Mouse (Mus musculus) heart, embryonic 12.5 days (tissue): ENCODE measurements at regions not wholly inside any gene's neighbourhood (a gene's known extent, or its start where the extent isn't known, plus 50 kb on each side); places are given as distances from the start of the nearest gene placed in this dataset.

Experiments
- ATAC-seq: fragments of 200-750 bp; cut with Nextera tagmentation; 2 replicates; pipeline ENCODE4 v1.8.0; 2017; ENCODE audit warnings: moderate TSS enrichment, moderate library complexity; ENCODE audit not compliant: insufficient number of reproducible peaks, low FRiP score
- H3K27ac ChIP-seq: fragments of 300-500 bp; sonication (generic); 2 replicates; pipeline ENCODE4 v1.5.1; 2016; ENCODE audit warnings: mild to moderate bottlenecking, moderate library complexity; ENCODE audit not compliant: poor library complexity, severe bottlenecking
- H3K27me3 ChIP-seq: fragments of 300-500 bp; sonication (generic); replicated peaks from 2 replicates; pipeline ENCODE4 v1.6.1; 2016; ENCODE audit warnings: mild to moderate bottlenecking, moderate library complexity
- H3K36me3 ChIP-seq: fragments of 300-500 bp; sonication (generic); 2 replicates; pipeline ENCODE4 v1.6.1; 2016; ENCODE audit warnings: mild to moderate bottlenecking, moderate library complexity
- H3K4me1 ChIP-seq: fragments of 300-500 bp; sonication (generic); replicated peaks from 2 replicates; pipeline ENCODE4 v1.6.1; 2016; ENCODE audit warnings: mild to moderate bottlenecking
- H3K4me2 ChIP-seq: fragments of 300-500 bp; sonication (generic); 2 replicates; pipeline ENCODE4 v1.6.1; 2016; ENCODE audit warnings: mild to moderate bottlenecking, moderate library complexity
- H3K4me3 ChIP-seq: fragments of 300-500 bp; sonication (generic); 2 replicates; pipeline ENCODE4 v1.5.1; 2016; ENCODE audit warnings: mild to moderate bottlenecking
- H3K9ac ChIP-seq: fragments of 300-500 bp; sonication (generic); 2 replicates; pipeline ENCODE4 v1.6.1; 2016; ENCODE audit warnings: mild to moderate bottlenecking, moderate library complexity
- H3K9me3 ChIP-seq: fragments of 300-500 bp; sonication (generic); replicated peaks from 2 replicates; pipeline ENCODE4 v1.6.1; 2016; ENCODE audit warnings: mild to moderate bottlenecking, moderate library complexity
- WGBS: fragments of 180-500 bp; shearing (Covaris S2); methylation state at CpG from one replicate; pipeline ENCODE4 v1.1.7; 2016; 5-methylcytosine and 5-hydroxymethylcytosine counted together

DNA sequence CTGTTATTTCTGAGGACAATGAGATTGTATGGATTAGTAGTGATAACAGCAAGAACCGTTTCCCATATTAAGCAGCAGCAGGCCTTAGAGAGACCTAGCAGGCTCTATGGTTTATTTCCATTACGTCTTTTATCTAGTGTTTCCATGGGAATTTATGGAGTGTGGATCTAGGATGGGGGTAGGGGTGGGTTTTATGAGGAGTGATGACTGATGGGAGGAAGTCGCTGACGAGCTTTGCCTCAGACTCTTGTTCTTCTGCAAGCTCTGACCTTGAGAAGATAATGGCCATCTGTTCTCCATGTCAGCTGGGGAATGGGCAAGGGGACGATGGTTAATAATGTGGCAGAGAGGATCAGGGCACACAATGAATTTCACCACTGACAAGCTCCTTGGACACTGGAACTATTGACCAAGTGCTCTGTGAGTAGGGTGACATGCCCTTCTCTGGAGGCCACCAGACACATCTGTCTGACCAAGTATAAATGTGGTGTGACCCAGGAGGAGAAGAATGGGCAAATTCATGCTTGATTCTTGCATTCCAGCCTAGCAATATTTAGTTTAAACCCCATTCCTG lies 243.9 kb upstream of the Tnp1 start:
- no peak overlapping the region for H3K9ac ChIP-seq
- H3K4me2 ChIP-seq = no peak overlapping the region
- no peak overlapping the region for H3K4me3 ChIP-seq
- peaks cover 23% of the 10 kb centered on the region for H3K4me1 ChIP-seq
- 0 out of 2 replicates have a peak overlapping the region, but pooled peaks have one; percentile 3 for H3K27ac ChIP-seq
- no peak for ATAC-seq
- no peaks in the 10 kb centered on the region for H3K36me3 ChIP-seq
- 18% methylated on average over 5 of the region's 5 CpGs for WGBS
- H3K27me3 ChIP-seq = no peaks in the 10 kb centered on the region
- no peaks in the 10 kb centered on the region for H3K9me3 ChIP-seq

GRCm38 (mm10) chr1:73257263-73257662 lies 241.6 kb upstream of the Tnp1 start:
- ATAC-seq = no peak
- WGBS = 61% methylated on average over 2 of the region's 2 CpGs
- H3K36me3 ChIP-seq = no peaks in the 10 kb centered on the region
- H3K9me3 ChIP-seq = no peaks in the 10 kb centered on the region
- no peak overlapping the region for H3K9ac ChIP-seq
- peaks cover 23% of the 10 kb centered on the region for H3K4me1 ChIP-seq
- H3K4me2 ChIP-seq = no peak overlapping the region
- no peak overlapping the region for H3K4me3 ChIP-seq
- H3K27ac ChIP-seq = no peak overlapping the region
- no peaks in the 10 kb centered on the region for H3K27me3 ChIP-seq

DNA sequence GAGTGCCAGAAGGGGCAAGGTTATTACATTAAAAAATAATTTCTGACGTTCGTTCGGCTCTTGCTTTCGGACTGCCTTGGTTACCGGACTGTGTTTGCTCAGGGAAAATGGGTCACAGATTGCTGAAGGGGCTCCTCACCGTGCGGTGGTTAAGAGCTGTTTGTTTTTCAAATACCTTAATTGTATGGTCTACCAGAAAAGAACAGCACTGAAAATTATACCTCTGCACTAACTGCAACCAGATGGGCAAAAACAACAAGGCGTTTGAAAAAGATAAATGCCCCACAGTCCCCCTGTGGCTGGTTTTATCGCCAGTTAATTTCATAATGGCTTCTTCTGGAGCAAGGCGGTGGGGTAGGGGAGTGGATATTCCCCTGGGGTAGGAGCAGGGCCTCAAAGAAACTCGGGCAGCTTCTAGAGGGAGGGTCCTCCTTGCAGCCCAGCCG lies 236.2 kb upstream of the Tnp1 start:
- no peaks in the 10 kb centered on the region for H3K9me3 ChIP-seq
- H3K36me3 ChIP-seq = no peaks in the 10 kb centered on the region
- no peak for ATAC-seq
- H3K4me2 ChIP-seq = no peak overlapping the region
- no peak overlapping the region for H3K27ac ChIP-seq
- H3K9ac ChIP-seq = no peak overlapping the region
- H3K4me3 ChIP-seq = no peak overlapping the region
- H3K4me1 ChIP-seq = peaks cover 6% of the 10 kb centered on the region
- WGBS = 69% methylated on average over 12 of the region's 12 CpGs
- no peaks in the 10 kb centered on the region for H3K27me3 ChIP-seq

DNA sequence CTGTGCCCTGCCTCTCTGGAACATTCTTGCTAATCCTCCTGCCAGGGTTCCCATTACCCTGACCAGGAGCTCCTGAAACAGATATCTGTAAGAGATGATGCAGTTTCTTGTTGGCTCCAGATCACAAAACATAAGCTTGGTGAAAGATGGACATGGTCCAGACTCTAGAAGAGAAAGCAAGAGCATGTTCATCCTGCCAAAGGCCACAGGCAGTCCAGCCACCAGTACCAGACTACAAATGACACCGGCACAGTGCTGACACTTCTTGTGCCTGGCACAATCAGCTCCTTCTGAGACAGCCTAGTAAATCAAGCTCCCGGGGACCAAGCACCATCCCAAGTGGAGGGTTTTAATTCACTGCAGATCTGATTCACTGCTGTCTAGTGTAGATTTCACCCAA lies 228.3 kb upstream of the Tnp1 start:
- no peak for ATAC-seq
- Histone ChIP-seq H3K9me3 (no peaks in the 10 kb centered on the region), H3K4me3 (no peak overlapping the region), H3K4me2 (no peak overlapping the region), H3K9ac (no peak overlapping the region), H3K36me3 (no peaks in the 10 kb centered on the region), H3K4me1 (peaks cover 6% of the 10 kb centered on the region; the same call in 1 of the 2 replicates), H3K27ac (no peak overlapping the region), H3K27me3 (no peaks in the 10 kb centered on the region)
- WGBS = 41% methylated on average over 2 of the region's 2 CpGs

DNA sequence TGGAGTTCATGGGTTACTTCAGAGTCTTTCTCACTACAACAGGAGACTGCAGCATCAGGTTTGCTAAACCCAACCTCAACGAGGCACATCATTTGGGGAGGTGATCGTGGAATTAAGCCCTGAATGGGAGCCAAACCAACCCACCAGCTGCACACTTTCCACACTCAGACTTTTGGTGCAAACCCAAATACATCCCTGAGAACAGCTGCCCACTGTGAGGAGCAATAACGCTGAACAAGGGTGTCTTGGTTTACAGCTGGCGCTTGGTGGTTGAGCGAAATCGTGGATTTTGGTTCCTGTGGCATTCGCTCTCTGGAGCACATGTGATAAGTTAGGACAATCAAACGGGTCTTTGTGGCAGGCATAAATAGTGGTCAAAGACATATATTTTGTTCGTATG lies 226.6 kb upstream of the Tnp1 start:
- Histone ChIP-seq H3K4me3 (no peak overlapping the region), H3K27me3 (no peaks in the 10 kb centered on the region), H3K4me1 (peaks cover 7% of the 10 kb centered on the region), H3K9ac (no peak overlapping the region), H3K36me3 (no peaks in the 10 kb centered on the region), H3K27ac (no peak overlapping the region), H3K9me3 (no peaks in the 10 kb centered on the region), H3K4me2 (no peak overlapping the region)
- no peak for ATAC-seq
- WGBS = 87% methylated on average over 9 of the region's 9 CpGs

GRCm38 (mm10) chr1:73236867-73237266 lies 221.2 kb upstream of the Tnp1 start:
- H3K27me3 ChIP-seq = no peaks in the 10 kb centered on the region
- WGBS = 44% methylated on average over 3 of the region's 3 CpGs
- no peak overlapping the region for H3K27ac ChIP-seq
- H3K36me3 ChIP-seq = no peaks in the 10 kb centered on the region
- no peak overlapping the region for H3K4me2 ChIP-seq
- no peak overlapping the region for H3K4me3 ChIP-seq
- no peaks in the 10 kb centered on the region for H3K9me3 ChIP-seq
- ATAC-seq = no peak
- no peak overlapping the region for H3K9ac ChIP-seq
- H3K4me1 ChIP-seq = peaks cover 18% of the 10 kb centered on the region

DNA sequence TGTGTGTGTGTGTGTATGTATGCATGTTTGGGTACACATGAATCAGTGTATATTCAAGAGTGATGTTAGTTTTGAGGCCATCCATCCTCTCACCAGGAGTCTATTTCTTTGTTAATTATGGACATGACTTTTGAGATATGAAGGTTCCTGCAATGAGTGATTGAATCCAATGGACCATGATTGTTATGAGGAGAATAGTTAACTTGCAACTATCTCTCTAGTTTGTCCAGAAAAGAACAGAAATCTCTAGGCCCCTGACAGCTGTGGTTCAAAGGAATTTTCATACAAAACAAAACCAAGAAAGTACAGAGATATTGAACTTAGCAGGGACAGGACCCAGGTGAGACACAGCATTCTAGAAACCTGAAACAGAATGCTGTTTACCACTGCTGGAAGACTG lies 217.9 kb upstream of the Tnp1 start:
- no peak for ATAC-seq
- no peaks in the 10 kb centered on the region for H3K36me3 ChIP-seq
- no peak overlapping the region for H3K4me2 ChIP-seq
- H3K4me3 ChIP-seq = no peak overlapping the region
- H3K27me3 ChIP-seq = no peaks in the 10 kb centered on the region
- no peak overlapping the region for H3K9ac ChIP-seq
- no peak overlapping the region for H3K27ac ChIP-seq
- H3K9me3 ChIP-seq = 0 out of 2 replicates have a peak, but pooled peaks cover 2% of the 10 kb centered on the region
- peaks cover 18% of the 10 kb centered on the region for H3K4me1 ChIP-seq

GRCm38 (mm10) chr1:73233041-73233440 lies 217.3 kb upstream of the Tnp1 start:
- Histone ChIP-seq H3K4me2 (no peak overlapping the region), H3K4me1 (peaks cover 18% of the 10 kb centered on the region), H3K9me3 (0 out of 2 replicates have a peak, but pooled peaks cover 2% of the 10 kb centered on the region), H3K27ac (no peak overlapping the region), H3K36me3 (no peaks in the 10 kb centered on the region), H3K9ac (no peak overlapping the region), H3K27me3 (no peaks in the 10 kb centered on the region), H3K4me3 (no peak overlapping the region)
- WGBS = 78% methylated on average over 3 of the region's 3 CpGs
- no peak for ATAC-seq

DNA sequence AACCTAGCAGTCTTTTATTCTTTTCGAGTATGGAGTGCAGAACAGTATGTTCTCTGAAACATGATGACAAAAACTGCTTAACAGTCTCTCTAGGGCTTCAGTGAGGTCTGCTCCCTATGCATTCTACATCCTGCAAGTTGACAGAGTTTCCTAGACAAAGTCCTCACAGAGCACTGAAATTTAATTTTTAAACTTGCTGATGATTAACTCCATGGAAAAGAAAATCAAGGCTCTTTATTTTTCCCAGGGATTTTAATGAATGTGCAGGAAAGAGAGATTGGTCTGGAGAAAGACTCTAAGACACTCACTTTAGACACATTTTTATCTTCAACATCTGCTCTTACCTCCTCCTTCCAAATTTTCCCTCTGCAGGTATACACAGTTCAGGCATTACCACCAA lies 214.9 kb upstream of the Tnp1 start:
- Histone ChIP-seq H3K4me1 (0 out of 2 replicates have a peak, but pooled peaks cover 2% of the 10 kb centered on the region), H3K9ac (no peak overlapping the region), H3K27me3 (no peaks in the 10 kb centered on the region), H3K4me2 (no peak overlapping the region), H3K36me3 (no peaks in the 10 kb centered on the region), H3K27ac (no peak overlapping the region), H3K9me3 (0 out of 2 replicates have a peak, but pooled peaks cover 2% of the 10 kb centered on the region), H3K4me3 (no peak overlapping the region)
- no peak for ATAC-seq
- 57% methylated on average over 1 of the region's 1 CpGs for WGBS

DNA sequence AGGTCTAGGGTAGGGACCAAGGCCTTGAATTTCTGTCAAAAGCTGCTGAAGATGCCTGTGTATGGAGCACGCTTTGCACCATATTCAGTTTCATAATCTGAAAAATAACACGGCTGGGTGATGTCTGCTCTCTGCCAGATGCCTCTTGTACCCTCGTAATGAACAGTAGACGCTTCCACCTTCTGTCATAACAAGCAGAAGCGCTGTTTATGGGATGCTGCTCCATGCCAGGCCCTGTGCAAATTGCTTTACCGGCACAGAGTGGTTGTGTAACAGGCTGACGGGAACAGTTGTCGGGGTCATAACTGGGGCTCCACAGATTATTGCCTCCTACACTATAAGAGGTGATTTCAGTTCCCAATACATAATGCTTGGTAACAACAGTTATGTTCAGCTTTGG lies 211.5 kb upstream of the Tnp1 start:
- Histone ChIP-seq H3K9ac (no peak overlapping the region), H3K4me1 (0 out of 2 replicates have a peak, but pooled peaks cover 6% of the 10 kb centered on the region), H3K27me3 (no peaks in the 10 kb centered on the region), H3K9me3 (0 out of 2 replicates have a peak, but pooled peaks cover 2% of the 10 kb centered on the region), H3K36me3 (no peaks in the 10 kb centered on the region), H3K4me3 (no peak overlapping the region), H3K27ac (no peak overlapping the region), H3K4me2 (no peak overlapping the region)
- WGBS = 90% methylated on average over 8 of the region's 8 CpGs
- ATAC-seq = no peak

- 0 out of 2 replicates have a peak, but pooled peaks have one; percentile 29 for ATAC-seq
- Histone ChIP-seq H3K9ac (no peak overlapping the region), H3K36me3 (no peaks in the 10 kb centered on the region), H3K4me1 (peaks cover 13% of the 10 kb centered on the region; the same call in 1 of the 2 replicates), H3K4me2 (no peak overlapping the region), H3K9me3 (no peaks in the 10 kb centered on the region), H3K27ac (no peak overlapping the region), H3K27me3 (no peaks in the 10 kb centered on the region), H3K4me3 (no peak overlapping the region)
- WGBS = 15% methylated on average over 2 of the region's 2 CpGs
These were observed 206.2 kb upstream of the Tnp1 start for GRCm38 (mm10) chr1:73221863-73222262.
